Mouse (Mus musculus): ENCODE data around the gene Il2rg.

DNA sequence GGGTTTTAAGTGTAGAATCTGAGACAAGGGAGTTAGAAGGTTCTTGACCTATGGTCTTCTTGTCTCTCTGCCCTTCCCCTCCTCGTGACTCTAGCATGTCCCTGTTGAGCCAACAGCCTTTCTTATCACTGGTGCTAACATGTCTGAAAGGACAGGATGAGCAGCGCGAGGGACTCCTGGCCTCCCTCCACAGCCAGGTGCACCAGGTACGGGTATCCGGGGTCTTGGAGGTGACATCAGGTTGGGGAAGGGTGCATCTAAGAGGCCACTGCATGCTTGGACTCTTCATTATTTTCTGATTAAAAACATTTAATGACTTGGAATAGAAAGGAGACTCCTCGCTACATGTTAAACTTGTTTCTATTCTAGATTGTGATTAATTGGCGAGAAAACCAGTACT, 21.0 kb upstream of the Il2rg start:
- no peak for TF ChIP-seq FLI1 (IDR thresholded peaks at IDR 0.05; ENCODE audit: low read length)
- TF ChIP-seq GATA1 (IDR thresholded peaks at IDR 0.05; ENCODE audit: borderline replicate concordance, low read length): no peak

Data from megakaryocyte, embryonic 14.5 days (primary cell).